Mouse (Mus musculus) kidney, postnatal 14 days (tissue): ENCODE measurements at regions not wholly inside any gene's neighbourhood (a gene's known extent, or its start where the extent isn't known, plus 50 kb on each side); places are given as distances from the start of the nearest gene placed in this dataset.

Source experiments
- DNase-seq: peaks from one replicate; pipeline ENCODE4 v3.0.0; 2022; ENCODE audit warnings: mixed read lengths

DNA sequence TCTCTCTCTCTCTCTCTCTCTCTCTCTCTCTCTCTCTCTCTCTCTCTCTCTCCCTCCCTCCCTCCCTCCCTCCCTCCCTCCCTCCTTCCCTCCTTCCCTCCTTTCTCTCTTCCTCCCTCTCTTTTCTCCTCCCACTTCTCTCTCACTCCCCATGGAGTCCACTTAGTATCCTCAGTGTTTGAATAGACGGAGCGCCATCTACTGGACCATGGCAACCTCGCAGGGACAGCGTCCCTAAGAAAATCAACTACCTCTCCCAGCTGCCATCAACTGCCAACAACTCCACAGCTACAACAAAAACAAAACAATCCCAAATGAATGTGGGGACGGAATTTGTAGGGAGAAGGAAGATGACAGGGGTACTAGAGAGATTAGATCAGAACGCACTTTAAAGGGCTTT, 69.5 kb upstream of the Gls start:
- peak; percentile 85 for DNase-seq

DNA sequence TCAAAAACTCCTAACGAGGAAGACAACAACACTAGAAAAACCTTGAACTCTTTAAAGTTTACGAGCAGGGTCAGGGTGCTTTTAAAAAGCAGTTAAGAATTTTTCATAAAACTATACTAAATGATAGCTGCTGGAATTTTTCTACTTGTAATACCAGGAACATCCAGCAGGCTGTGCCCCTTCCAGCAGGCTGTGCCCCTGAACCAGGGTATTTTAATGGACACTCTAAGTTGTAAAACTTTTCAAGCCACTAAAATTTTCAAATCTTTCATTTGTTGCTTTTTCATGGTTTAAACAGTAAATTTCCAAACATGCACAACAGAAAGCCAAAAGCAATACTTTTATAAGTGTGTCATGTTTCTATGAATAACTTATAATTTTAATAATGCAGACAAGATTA, 68.2 kb upstream of the Gls start:
- peak; percentile 24 for DNase-seq

DNA sequence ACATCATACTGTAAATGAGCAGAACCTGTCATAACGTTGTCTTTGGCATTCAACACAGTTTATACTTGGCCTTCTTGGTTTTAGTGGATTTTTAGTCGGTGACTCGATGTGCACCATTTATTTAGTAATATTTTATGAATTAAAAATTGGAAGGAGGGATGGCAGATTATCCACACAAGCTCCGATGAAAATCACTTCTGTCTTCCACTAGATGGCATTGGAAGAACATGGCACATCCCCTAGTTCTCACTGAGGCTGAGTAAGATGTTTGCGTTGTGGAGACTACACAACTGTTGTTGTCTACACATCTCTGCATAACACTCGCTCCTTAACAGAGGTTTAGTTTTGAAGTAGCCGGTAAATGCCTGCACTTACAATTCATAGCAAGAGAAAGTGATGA, 66.5 kb upstream of the Gls start:
- no peak for DNase-seq

DNA sequence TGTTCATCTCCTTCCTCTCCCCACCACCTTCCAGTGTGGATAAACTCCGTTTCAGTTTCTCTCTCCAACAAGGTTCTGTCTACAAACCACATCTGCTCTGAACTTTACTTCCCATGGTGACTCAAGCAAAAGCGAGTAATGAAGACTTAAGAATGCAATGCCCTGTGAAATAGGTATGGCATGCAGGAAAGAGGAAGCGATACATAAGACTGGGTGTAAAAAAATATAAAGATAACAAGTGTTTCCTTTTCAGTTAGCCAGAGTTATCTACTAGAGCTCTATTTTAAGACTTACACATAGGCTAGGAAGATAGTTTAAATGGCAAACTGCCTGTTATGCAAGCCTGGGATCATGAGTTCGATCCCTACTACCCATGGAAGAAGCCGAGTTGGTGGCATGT, 65.3 kb upstream of the Gls start:
- DNase-seq, result no peak

DNA sequence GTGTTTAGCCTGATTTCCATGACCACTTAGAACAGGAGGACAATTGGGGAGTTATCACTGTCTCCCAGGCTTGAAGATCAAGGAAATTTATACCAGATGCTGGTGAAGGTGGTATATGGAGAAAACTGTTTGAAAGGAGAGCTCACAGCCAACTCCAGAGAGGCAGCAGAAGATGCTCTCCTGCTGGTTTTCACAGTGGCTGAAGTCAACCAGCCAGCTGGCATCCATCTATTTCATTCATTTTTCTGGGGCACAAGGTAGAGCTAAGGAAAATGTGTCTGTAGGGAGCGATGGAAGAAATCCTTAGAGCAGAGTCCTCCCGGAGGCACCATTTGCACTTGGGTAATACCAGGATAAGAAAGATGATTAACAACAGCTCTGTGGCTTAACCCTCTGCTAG, 63.1 kb upstream of the Gls start:
- no peak for DNase-seq

DNA sequence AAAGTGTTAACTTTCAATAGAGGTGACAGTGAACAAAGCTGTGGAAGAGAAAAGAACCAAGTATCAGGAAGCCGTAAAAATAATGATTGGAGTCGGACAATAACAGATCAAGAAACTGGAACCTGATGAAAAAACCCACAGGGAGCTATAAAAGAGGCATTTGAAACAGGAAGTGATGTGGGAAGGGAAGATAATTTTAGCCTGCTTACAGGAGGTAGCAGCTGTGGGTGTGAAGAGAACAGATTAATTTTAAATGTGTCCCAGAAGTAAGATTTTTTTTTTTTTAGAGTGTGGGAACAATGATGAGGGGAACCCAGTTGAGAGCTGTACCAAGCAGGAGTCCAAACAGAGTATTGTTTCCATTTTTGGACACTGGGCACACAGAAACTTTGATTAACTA, 61.5 kb upstream of the Gls start:
- no peak for DNase-seq

DNA sequence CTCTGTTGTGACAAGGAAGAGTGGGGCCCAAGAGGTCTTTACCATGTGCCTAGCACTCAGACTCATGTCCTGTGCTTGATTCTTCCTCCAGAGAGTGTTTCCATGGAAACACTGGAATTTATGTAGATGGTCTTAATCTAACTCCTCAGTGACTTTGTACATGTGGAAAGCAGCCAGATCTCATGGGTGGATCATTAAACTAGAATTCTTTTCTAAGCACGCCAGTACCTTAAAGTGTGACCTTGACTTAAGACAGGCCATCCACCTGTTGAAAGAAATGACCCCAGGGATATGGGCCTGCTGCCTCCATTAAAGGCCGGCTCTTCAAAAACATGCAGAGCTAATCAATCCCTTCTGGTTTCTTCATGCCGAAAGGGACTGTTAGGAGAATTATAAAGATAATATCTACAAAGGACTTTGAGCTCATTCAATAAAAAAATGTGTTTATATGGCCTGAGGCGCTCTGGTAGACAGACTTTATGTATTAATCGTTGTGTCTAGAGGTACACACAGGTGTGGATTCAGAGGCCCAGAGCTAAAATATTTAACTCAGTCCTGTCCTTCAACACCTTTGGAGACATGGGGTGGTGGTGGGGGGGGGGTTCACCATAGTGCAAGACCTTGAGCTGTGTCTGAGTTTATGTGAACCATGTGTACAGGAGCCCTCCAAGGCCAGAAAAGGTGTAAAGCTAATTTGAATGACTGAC, 60.5 kb upstream of the Gls start:
- DNase-seq, result peak; percentile 81
